Mouse (Mus musculus) adrenal gland, postnatal 0 days (tissue): Measurements from ENCODE around the gene 5430419D17Rik. TPM values are rescaled to one million over a fixed set of nuclear protein-coding genes. Genes with fewer than 3 reads are reported as not detected.

Experiments
- polyA plus RNA-seq: library from polyadenylated mRNA; unstranded; fragments of >200 nt; fragmentation: Nextera tagmentation; extraction: Ambion mirVana; gene quantifications from 2 replicates; pipeline ENCODE4 v1.2.1, GENCODE M21; 2015

5430419D17Rik gene
- not detected in 2 replicates for polyA plus RNA-seq

DNA sequence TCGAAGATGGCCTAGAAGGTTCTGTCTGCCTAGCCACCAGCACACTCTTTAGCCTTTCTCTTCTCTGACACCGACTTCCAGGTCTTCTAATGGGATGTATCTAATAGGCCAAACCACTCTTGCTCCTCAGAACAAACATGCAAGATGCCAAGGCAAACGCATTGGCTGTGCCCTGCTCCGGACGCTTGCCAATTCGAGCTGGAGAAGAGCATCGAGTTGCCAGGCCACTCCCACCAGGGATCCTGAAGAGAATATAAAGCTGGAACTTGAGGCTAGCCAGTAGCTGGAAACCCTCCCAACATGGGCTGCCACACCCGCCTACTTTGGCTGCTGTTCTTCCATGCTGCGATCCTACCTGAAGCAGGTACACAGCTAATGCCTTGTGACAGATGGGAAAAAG is at the start of gene 5430419D17Rik:
TSS of gene 5430419D17Rik (plus strand) at position 282 of the 400 bp plus-strand sequence.

DNA sequence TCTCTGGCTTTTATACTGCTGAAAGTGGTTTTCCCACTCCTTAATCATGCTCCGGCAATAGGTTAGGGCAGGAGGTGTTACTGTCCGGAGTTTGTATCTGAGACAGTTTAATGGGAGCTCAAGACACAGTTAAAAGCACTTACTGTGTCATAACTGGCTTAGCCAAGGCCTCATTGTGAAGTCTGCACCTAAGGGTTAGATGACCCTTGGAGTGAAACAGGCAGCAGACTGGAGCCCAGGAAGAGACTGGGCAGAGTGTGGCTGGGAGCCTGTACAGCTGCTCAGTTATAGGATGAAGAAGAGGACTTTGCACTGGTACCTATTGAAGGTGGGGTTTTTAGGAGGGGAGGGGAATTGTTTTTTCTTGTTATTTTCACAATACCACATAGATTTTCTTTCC is 28.0 kb upstream of the 5430419D17Rik start, which contains the start of gene 4933402N03Rik:
TSS of gene 4933402N03Rik (minus strand) at position 101 of the 400 bp plus-strand sequence.

DNA sequence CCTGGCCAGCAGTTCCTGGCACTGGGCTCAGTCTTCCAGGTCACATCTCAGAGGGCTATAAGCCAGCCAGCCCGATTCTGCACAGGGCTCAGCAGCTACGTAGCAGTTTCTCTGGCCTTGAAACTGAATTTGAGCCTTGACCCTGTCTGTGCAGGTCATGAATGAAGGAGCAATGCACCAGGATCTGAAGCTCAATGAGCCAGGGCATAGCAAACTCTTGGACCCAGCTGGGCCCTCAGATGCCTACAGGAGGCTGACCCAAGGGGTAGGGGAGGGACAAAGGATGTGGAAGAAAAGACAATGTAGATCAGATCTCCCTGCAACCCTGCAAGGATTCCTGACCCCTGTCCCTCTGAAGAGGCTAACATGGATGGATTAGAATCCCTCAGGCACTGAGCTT is 148.0 kb downstream of the 5430419D17Rik start, which contains the start of gene Cuzd1:
TSS of gene Cuzd1 (minus strand) at position 101 of the 400 bp plus-strand sequence.

DNA sequence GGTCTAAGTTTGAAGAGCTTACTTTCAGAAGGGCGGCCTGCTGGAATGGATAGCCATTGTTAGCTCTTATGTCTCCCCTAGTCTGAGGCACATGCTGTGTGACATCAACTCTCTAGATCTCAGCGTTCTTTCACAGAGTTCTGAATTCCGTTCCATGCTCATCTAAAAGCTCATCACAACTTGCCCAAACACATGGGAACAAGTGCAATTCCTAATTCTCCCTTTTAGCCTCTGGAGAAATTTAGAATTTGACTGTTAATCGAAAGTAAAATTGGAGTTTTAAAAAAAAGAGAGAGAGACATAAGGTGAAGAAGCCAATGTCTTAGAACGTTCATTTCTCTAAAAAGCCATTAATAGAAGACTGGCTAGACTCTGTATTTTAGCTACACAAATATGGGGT is 155.2 kb downstream of the 5430419D17Rik start, which contains the start of gene Fam24b:
TSS of gene Fam24b (minus strand) at position 101 of the 400 bp plus-strand sequence.

DNA sequence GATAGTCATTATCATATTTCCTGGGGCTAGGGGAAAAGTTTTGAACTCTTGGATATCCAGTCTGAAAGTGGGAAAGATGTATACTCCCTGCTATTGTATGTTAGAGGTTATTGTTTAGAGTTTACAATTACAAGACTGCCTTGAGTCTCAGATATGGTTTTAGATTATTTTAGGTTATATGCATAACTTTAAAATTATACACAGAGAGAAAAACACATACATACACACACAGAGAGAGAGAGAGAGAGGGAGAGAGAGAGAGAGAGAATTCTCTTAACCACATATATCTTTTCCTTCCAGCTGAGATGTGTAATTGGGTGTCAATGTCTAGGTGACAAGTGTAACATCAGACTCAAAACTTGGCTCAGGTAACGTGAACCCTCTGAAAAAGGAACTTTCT is 159.4 kb downstream of the 5430419D17Rik start, which contains the start of gene Fam24a:
TSS of gene Fam24a (plus strand) at position 301 of the 400 bp plus-strand sequence.

Other genes starting within 250 kb of the 5430419D17Rik start
- 24.0 and 45.5 TPM in 2 replicates for gene Htra1, start 238.3 kb upstream of the 5430419D17Rik start, polyA plus RNA-seq
- 0.36 TPM in 1 of 2 replicates, not detected in the other for gene Dmbt1, start 142.3 kb upstream of the 5430419D17Rik start, polyA plus RNA-seq
- gene 4933402N03Rik, start 28.1 kb upstream of the 5430419D17Rik start, polyA plus RNA-seq: not detected in 2 replicates
- gene Cuzd1, start 147.9 kb downstream of the 5430419D17Rik start, polyA plus RNA-seq: not detected in 2 replicates
- gene Fam24b, start 155.1 kb downstream of the 5430419D17Rik start, polyA plus RNA-seq: not detected in 2 replicates
- not detected in 2 replicates for gene Fam24a, start 159.5 kb downstream of the 5430419D17Rik start, polyA plus RNA-seq
- 8.2 and 10.8 TPM in 2 replicates for gene 2310057M21Rik, start 188.4 kb downstream of the 5430419D17Rik start, polyA plus RNA-seq
- 54.3 and 55.1 TPM in 2 replicates for gene Pstk, start 196.7 kb downstream of the 5430419D17Rik start, polyA plus RNA-seq
- 5.2 and 6.2 TPM in 2 replicates for gene Ikzf5, start 236.1 kb downstream of the 5430419D17Rik start, polyA plus RNA-seq
- 91.0 and 185 TPM in 2 replicates for gene Acadsb, start 236.2 kb downstream of the 5430419D17Rik start, polyA plus RNA-seq